Mouse (Mus musculus) limb, embryonic 11.5 days (tissue): ENCODE data around the gene Zfp52. TPM values are rescaled to one million over a fixed set of nuclear protein-coding genes. Genes with fewer than 3 reads are reported as not detected.

Experiments used
- ATAC-seq: fragments of 200-750 bp; cut with Nextera tagmentation; 2 replicates; pipeline ENCODE4 v1.8.0; 2017; ENCODE audit warnings: low read depth; ENCODE audit not compliant: insufficient number of reproducible peaks, low FRiP score, low TSS enrichment
- DNase-seq: peaks from one replicate; pipeline ENCODE4 v3.0.0-alpha.2; 2015; ENCODE audit warnings: low spot score
- H3K27ac ChIP-seq: fragments of 300-500 bp; sonication (generic); replicated peaks from 2 replicates; pipeline ENCODE4 v1.5.1; 2014; ENCODE audit warnings: low read depth, mild to moderate bottlenecking, low read length
- H3K27me3 ChIP-seq: fragments of 300-500 bp; sonication (generic); 2 replicates; pipeline ENCODE4 v1.6.1; 2014; ENCODE audit warnings: mild to moderate bottlenecking, low read length, mixed read lengths; ENCODE audit not compliant: control insufficient read depth, insufficient read depth
- H3K36me3 ChIP-seq: fragments of 300-500 bp; sonication (generic); 2 replicates; pipeline ENCODE4 v1.6.1; 2014; ENCODE audit warnings: mild to moderate bottlenecking, low read length, moderate library complexity, mixed read lengths; ENCODE audit not compliant: control insufficient read depth, insufficient read depth
- H3K4me1 ChIP-seq: fragments of 300-500 bp; sonication (generic); 2 replicates; pipeline ENCODE4 v1.6.1; 2014; ENCODE audit warnings: low read length, mixed read lengths; ENCODE audit not compliant: control insufficient read depth, insufficient read depth
- H3K4me2 ChIP-seq: fragments of 300-500 bp; sonication (generic); 2 replicates; pipeline ENCODE4 v1.6.1; 2014; ENCODE audit warnings: low read depth, mild to moderate bottlenecking, moderate library complexity; ENCODE audit not compliant: severe bottlenecking
- H3K4me3 ChIP-seq: fragments of 300-500 bp; sonication (generic); 2 replicates; pipeline ENCODE4 v1.5.1; 2014; ENCODE audit warnings: low read depth, low read length
- H3K9ac ChIP-seq: fragments of 300-500 bp; sonication (generic); 2 replicates; pipeline ENCODE4 v1.6.1; 2014; ENCODE audit warnings: mild to moderate bottlenecking, low read length
- H3K9me3 ChIP-seq: fragments of 300-500 bp; sonication (generic); 2 replicates; pipeline ENCODE4 v1.6.1; 2016; ENCODE audit warnings: low read length; ENCODE audit not compliant: control insufficient read depth
- WGBS: fragments of 180-500 bp; shearing (Covaris S2); extraction: QIAGEN DNeasy Blood & Tissue Kit; methylation state at CpG from one replicate; pipeline ENCODE4 v1.1.7; 2014; 5-methylcytosine and 5-hydroxymethylcytosine counted together
- polyA plus RNA-seq: library from polyadenylated mRNA; unstranded; fragments of >200 nt; fragmentation: Nextera tagmentation; extraction: Ambion mirVana; gene quantifications from 2 replicates; pipeline ENCODE4 v1.2.1, GENCODE M21; 2014

Zfp52 gene
- polyA plus RNA-seq, 1 experiment from 2014 or later = 1.9 TPM

DNA sequence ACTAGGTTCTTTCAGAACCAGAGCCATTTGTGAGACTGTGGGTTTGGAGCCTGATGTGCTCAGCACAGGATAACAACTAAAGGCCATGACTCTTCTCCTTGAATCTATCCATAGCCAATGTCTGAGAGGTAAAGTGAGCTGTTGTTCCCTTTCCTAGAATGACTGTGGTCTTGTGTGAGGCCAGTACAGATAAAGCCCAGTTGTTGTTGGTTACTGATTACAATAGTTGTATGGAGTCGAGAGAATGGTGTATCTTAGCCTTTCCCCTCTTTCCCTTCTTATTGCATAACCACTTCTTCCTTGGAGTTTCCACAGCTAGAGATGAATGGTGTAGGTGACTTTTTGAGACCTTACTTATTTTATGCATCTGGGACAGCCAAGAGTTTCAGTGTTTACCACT is 43.7 kb downstream of the Zfp52 start:
- Histone ChIP-seq H3K27ac (no peak overlapping the region), H3K4me1 (no peaks in the 10 kb centered on the region), H3K9me3 (no peaks in the 10 kb centered on the region), H3K27me3 (no peaks in the 10 kb centered on the region), H3K4me2 (no peak overlapping the region), H3K9ac (no peak overlapping the region), H3K36me3 (peaks cover 4% of the 10 kb centered on the region), H3K4me3 (no peak overlapping the region)
- 82% methylated on average over 1 of the region's 1 CpGs for WGBS
- DNase-seq (no peak), ATAC-seq (no peak)

DNA sequence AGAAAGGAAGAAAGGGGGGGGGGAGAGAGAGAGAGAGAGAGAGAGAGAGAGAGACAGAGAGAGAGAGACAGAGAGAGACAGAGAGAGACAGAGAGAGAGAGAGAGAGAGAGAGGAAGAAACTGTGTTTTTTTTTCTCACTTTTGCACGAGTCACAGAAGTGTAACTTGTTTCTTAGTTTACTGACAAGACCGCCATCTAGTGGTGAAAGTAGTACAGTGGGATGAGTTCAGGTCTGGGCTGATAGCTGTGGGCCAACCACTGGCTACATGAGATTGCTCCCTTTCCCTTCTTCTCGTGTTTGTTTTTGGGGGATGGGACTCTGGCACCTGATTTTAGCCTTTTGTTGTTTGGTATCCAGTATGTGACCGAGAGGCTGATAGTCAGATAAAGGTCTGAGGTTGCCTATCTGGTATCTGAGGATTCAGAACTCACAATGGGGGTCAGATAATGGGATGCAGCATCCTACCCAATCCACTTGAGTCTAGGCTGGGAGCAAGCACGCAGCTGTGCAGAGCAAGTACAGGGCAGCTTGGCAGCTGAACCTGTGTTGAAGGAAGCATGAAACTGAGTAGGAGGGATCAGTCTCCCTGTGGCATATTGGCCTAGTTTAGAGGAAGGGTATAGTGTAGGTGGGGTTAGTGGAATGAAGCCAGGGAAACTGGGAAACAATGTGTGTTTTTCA is 44.3 kb downstream of the Zfp52 start:
- H3K4me2 ChIP-seq = no peak overlapping the region
- H3K36me3 ChIP-seq = peaks cover 5% of the 10 kb centered on the region
- H3K4me3 ChIP-seq = no peak overlapping the region
- no peaks in the 10 kb centered on the region for H3K27me3 ChIP-seq
- no peak overlapping the region for H3K27ac ChIP-seq
- no peak overlapping the region for H3K9ac ChIP-seq
- WGBS = 30% methylated on average over 5 of the region's 5 CpGs
- H3K4me1 ChIP-seq = no peaks in the 10 kb centered on the region
- H3K9me3 ChIP-seq = no peaks in the 10 kb centered on the region
- DNase-seq (no peak), ATAC-seq (peak; percentile 77; the same call in 1 of the 2 replicates)

DNA sequence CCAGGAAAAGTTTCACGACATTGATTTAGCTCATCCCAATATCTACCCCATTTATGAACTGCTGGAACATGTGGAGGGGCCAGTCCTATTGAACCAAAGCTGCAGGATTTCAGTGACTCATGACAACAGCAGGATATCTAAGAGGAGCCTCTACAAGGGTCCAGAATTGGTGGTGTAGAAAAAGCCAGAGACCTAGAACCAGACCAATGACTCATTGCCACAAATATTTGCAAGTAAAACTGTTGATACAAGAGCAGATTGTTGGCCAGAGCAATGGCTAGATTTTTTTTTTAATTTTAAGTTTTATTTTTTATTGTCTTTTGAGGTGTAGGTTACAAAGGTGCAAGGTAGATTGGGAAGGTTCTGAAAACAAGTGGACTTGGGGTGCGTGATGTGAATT is 50.2 kb downstream of the Zfp52 start:
- Histone ChIP-seq H3K4me3 (no peak overlapping the region), H3K27me3 (no peaks in the 10 kb centered on the region), H3K4me2 (no peak overlapping the region), H3K27ac (no peak overlapping the region), H3K4me1 (no peaks in the 10 kb centered on the region), H3K36me3 (peaks cover 16% of the 10 kb centered on the region), H3K9me3 (no peaks in the 10 kb centered on the region), H3K9ac (no peak overlapping the region)
- no peak for ATAC-seq
- WGBS = 89% methylated on average over 2 of the region's 2 CpGs
- DNase-seq = no peak

Other genes starting within 250 kb of the Zfp52 start
- gene Vmn1r237, start 223.7 kb upstream of the Zfp52 start, polyA plus RNA-seq = not detected in 2 replicates
- gene Zfp677, start 151.8 kb upstream of the Zfp52 start, polyA plus RNA-seq = 1.9 and 2.7 TPM in 2 replicates
- gene Zfp54, start 112.3 kb upstream of the Zfp52 start, polyA plus RNA-seq = 2.7 and 4.5 TPM in 2 replicates
- 16.6 and 17.2 TPM in 2 replicates for gene Zfp51, start 85.2 kb upstream of the Zfp52 start, polyA plus RNA-seq
- 9.9 and 10.7 TPM in 2 replicates for gene Zfp53, start 46.5 kb upstream of the Zfp52 start, polyA plus RNA-seq
- gene Zfp948, start 31.5 kb downstream of the Zfp52 start, polyA plus RNA-seq = 16.4 and 17.4 TPM in 2 replicates
- gene Zfp983, start 115.1 kb downstream of the Zfp52 start, polyA plus RNA-seq = 4.8 and 4.9 TPM in 2 replicates
- gene Gm10226, start 156.3 kb downstream of the Zfp52 start, polyA plus RNA-seq = 9.4 and 10.1 TPM in 2 replicates
- gene Zfp760, start 172.2 kb downstream of the Zfp52 start, polyA plus RNA-seq = 20.8 and 25.8 TPM in 2 replicates
- gene Zfp229, start 195.3 kb downstream of the Zfp52 start, polyA plus RNA-seq = 8.4 and 10.4 TPM in 2 replicates